Mouse (Mus musculus): ENCODE measurements at regions not wholly inside any gene's neighbourhood (a gene's known extent, or its start where the extent isn't known, plus 50 kb on each side); places are given as distances from the start of the nearest gene placed in this dataset.

DNA sequence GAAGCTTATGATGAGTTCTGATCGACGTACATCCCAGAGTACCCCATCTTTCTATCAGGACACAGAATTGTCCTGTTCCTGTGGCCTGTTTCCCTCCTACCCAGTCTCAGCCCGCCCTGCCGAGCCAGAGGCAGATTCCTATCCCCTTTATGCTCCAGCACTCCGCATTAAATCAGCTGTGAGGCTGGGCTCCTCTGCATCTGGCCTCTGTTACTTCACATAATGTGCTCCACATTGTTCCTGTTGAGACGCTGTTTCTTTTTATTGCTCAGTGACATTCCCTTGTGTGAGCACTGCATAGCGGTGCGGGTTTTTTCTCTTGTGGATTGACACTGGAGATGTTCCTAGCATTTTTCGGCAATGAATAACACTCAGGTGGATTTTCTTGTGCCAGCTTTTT is 68.2 kb upstream of the Shb start:
- WGBS = 63% methylated on average over 9 of the region's 9 CpGs
- H3K4me3 ChIP-seq (replicated peaks) = no peak overlapping the region

DNA sequence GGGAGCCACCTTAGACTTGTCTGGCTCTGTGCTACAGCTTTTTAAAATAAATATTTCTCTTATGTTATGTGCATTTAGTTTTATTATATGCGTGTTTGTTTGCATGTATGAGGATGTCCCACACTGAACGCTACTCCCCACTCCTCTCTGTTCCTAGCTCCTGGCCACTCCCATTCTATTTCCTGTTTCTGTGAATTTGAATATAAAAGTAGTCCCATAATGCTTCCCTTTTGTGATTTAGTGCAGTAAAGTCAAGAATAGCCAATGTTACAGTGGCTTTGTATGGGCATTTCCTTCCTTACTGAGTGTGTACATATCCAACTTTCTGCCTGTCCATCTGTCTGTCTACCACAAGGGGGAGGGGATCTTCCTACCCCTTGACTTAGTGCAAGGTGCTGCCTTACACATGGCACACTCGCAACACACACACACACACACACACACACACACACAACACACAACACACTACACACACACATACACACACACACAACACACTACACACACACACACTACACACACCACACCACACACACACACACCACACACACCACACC is 61.2 kb upstream of the Shb start:
- Histone ChIP-seq H3K36me3 (no peaks in the 10 kb centered on the region), H3K4me1 (0 out of 2 replicates have a peak, but pooled peaks cover 2% of the 10 kb centered on the region), H3K9ac (no peak overlapping the region), H3K9me3 (no peaks in the 10 kb centered on the region), H3K27me3 (replicated peaks) (no peaks in the 10 kb centered on the region), H3K4me2 (no peak overlapping the region), H3K27ac (no peak overlapping the region), H3K4me3 (replicated peaks) (no peak overlapping the region)
- no peak for ATAC-seq (ENCODE audit: insufficient read depth, low FRiP score, low read depth)
- WGBS = 77% methylated on average over 3 of the region's 3 CpGs

More for the DNA sequence above, 68.2 kb upstream of the Shb start:
- no peaks in the 10 kb centered on the region for H3K27me3 ChIP-seq (replicated peaks)
- H3K4me1 ChIP-seq = no peaks in the 10 kb centered on the region
- H3K36me3 ChIP-seq = no peaks in the 10 kb centered on the region
- H3K27ac ChIP-seq = no peak overlapping the region
- no peak overlapping the region for H3K9ac ChIP-seq
- H3K4me2 ChIP-seq = no peak overlapping the region
- H3K9me3 ChIP-seq = no peaks in the 10 kb centered on the region
- no peak for ATAC-seq (ENCODE audit: insufficient read depth, low FRiP score, low read depth)

DNA sequence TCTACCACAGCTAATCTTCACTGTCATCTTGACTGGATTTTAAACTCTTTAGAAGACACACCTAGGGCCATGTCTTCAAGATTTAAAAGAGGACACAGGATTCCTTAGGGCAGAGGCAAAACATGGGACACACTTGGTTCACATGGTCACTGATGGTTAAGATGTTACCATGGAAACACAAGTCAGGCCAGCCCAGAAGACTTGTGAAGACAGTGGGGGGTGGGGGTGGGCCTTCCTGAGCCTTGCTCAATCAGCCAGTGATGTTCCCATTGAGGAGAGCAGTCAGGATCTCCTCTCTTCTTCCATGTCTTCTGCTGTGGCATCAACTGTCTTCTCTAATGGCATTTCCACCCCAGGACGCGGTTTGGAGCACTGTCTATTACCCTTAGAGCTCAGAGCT is 60.5 kb upstream of the Shb start:
- Histone ChIP-seq H3K4me1 (0 out of 2 replicates have a peak, but pooled peaks cover 2% of the 10 kb centered on the region), H3K4me3 (replicated peaks) (no peak overlapping the region), H3K4me2 (no peak overlapping the region), H3K9ac (no peak overlapping the region), H3K27ac (no peak overlapping the region), H3K27me3 (replicated peaks) (no peaks in the 10 kb centered on the region), H3K36me3 (no peaks in the 10 kb centered on the region), H3K9me3 (no peaks in the 10 kb centered on the region)
- 68% methylated on average over 2 of the region's 2 CpGs for WGBS
- no peak for ATAC-seq (ENCODE audit: insufficient read depth, low FRiP score, low read depth)

DNA sequence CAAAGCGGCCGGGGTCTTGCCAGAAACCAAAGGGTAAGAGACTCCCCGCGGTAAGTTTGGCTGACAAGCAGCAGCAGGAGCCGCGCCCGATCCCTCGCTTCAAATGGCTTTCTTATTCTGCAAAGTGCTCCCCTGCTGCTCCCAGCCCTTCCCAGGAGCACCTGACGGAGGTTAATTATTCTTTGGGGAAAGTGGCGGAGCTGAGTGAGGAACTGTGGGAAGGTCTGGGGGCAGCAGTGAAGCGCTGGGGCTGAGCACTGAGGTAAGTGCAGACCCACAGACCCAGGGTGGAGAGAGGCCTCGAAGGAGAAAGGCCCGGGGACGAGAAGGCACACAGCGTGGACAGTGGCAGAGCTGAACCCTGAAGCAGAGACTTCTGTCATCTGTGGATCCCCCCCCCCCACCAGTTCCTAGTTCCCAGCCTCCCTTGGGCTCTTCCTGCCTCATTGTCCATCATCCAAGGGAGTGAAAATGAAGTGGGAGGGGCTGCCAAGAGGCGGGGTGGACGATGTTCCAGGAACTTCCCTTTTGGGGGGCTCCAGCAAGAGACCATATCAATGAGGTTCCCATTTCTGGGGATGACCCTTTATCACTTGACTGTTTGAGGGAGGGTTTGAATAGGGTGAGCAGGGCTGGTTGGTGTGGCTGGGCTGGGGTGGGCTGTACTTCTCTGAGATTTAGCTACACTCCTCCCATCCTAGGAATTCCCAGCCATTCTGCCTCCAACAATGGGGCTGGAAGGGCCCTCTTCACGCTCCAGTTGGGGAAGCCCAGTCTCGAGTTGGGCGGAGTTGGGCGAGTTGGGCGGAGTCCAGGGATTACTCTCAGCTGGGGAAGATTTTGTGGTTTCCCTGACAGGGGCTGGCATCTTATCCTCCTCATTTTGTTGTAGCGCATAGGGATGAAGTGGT is 59.4 kb upstream of the Shb start:
- 14% methylated on average over 23 of the region's 23 CpGs for WGBS
- no peaks in the 10 kb centered on the region for H3K9me3 ChIP-seq
- H3K27me3 ChIP-seq (replicated peaks) = no peaks in the 10 kb centered on the region
- 0 out of 2 replicates have a peak, but pooled peaks cover 2% of the 10 kb centered on the region for H3K4me1 ChIP-seq
- peak overlapping the region; percentile 4; the same call in 1 of the 2 replicates for H3K4me3 ChIP-seq (replicated peaks)
- ATAC-seq (ENCODE audit: insufficient read depth, low FRiP score, low read depth) = no peak
- no peak overlapping the region for H3K9ac ChIP-seq
- peak overlapping the region; percentile 46 for H3K4me2 ChIP-seq
- H3K27ac ChIP-seq = no peak overlapping the region
- H3K36me3 ChIP-seq = no peaks in the 10 kb centered on the region

DNA sequence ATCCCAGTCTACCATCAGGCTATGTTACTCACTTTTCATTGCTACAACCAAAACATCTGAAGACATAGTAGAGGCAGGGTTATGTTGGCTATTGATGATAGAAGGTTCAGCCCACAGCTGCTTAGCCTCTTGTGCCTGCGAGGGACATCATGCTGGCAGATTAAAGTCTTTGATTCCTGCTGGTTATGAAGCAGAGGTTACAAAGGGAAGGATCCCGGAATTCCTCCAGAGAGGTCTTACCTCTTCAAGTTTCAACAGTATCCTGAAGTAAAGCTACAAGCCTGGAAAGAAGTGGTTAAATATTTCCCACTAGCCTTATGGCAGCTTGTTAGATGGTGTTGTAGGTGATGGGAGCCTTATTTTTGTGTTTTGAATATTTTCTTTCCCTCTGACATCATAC is 58.6 kb upstream of the Shb start:
- no peak overlapping the region for H3K27ac ChIP-seq
- H3K4me3 ChIP-seq (replicated peaks) = no peak overlapping the region
- H3K4me2 ChIP-seq = peak overlapping the region; percentile 46
- ATAC-seq (ENCODE audit: insufficient read depth, low FRiP score, low read depth) = no peak
- H3K36me3 ChIP-seq = no peaks in the 10 kb centered on the region
- H3K27me3 ChIP-seq (replicated peaks) = no peaks in the 10 kb centered on the region
- WGBS = 21% methylated on average over 2 of the region's 2 CpGs
- H3K9me3 ChIP-seq = no peaks in the 10 kb centered on the region
- H3K4me1 ChIP-seq = 0 out of 2 replicates have a peak, but pooled peaks cover 2% of the 10 kb centered on the region
- H3K9ac ChIP-seq = no peak overlapping the region

DNA sequence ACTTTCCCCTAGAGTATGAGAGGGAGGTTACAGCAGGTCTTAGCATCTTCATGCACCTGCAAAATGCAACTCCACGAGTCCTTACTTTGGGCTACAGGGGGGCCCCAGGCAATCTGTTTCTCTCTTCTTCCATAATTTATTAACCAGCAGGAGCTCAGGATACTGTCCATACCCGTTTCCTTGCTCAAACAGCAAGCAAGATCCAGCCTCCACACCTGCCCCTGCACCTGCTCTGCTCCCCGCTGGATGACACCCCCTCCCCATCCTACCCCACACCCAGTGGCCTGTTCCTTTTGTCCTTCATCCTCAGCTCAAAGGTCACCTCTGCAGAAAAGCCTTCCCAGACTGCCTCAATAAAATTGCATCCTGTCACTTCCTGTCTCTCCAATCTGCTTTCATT is 56.1 kb upstream of the Shb start:
- ATAC-seq (ENCODE audit: insufficient read depth, low FRiP score, low read depth) = no peak
- Histone ChIP-seq H3K27me3 (replicated peaks) (no peaks in the 10 kb centered on the region), H3K4me1 (0 out of 2 replicates have a peak, but pooled peaks cover 2% of the 10 kb centered on the region), H3K4me3 (replicated peaks) (no peak overlapping the region), H3K36me3 (no peaks in the 10 kb centered on the region), H3K4me2 (no peak overlapping the region), H3K27ac (no peak overlapping the region), H3K9ac (no peak overlapping the region), H3K9me3 (no peaks in the 10 kb centered on the region)
- WGBS = 18% methylated on average over 3 of the region's 3 CpGs

DNA sequence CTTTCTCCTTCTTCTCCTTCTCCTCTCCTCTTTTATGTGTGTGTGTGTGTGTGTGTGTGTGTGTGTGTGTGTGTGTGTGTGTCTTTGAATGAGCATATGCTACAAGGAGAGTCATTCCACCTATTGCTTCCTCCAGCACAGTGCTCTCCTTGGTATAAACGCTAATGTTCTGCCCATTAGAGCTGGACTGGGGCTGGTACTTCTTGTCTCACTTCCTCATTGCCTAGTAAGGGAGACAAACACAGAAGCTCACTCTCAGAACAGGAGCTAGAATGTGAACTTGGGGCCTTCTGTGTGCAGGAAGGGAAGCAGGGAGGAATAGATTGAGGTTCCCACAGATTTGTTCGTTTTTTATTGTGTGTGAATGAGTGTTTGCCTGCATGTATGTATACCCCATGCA is 54.9 kb upstream of the Shb start:
- H3K36me3 ChIP-seq = no peaks in the 10 kb centered on the region
- 0 out of 2 replicates have a peak, but pooled peaks cover 2% of the 10 kb centered on the region for H3K4me1 ChIP-seq
- 71% methylated on average over 2 of the region's 2 CpGs for WGBS
- no peak overlapping the region for H3K4me3 ChIP-seq (replicated peaks)
- no peak overlapping the region for H3K4me2 ChIP-seq
- H3K27ac ChIP-seq = no peak overlapping the region
- H3K9ac ChIP-seq = no peak overlapping the region
- ATAC-seq (ENCODE audit: insufficient read depth, low FRiP score, low read depth) = no peak
- no peaks in the 10 kb centered on the region for H3K27me3 ChIP-seq (replicated peaks)
- H3K9me3 ChIP-seq = no peaks in the 10 kb centered on the region

DNA sequence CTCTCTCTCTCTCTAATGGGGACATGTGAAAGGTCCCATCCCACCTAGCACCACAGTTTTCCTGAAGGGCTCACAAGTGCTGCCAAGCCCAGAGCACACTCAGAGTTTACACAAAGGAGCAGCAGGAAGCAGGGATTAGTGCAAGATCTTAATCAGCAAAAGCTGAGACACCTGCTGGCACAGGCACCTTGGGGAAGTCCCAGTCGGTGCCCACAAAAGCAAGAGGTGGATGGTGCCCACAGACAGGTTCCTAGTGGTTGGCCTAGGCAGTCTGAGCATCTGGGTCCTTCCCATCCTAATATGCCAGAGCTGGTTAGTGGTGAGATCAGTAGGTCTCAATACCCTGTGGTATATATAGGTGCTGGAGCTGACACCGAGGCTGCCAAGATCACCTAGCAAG is 54.0 kb upstream of the Shb start:
- no peaks in the 10 kb centered on the region for H3K4me1 ChIP-seq
- no peak overlapping the region for H3K4me3 ChIP-seq (replicated peaks)
- no peak overlapping the region for H3K27ac ChIP-seq
- no peaks in the 10 kb centered on the region for H3K9me3 ChIP-seq
- no peak overlapping the region for H3K9ac ChIP-seq
- no peak for ATAC-seq (ENCODE audit: insufficient read depth, low FRiP score, low read depth)
- no peak overlapping the region for H3K4me2 ChIP-seq
- no peaks in the 10 kb centered on the region for H3K27me3 ChIP-seq (replicated peaks)
- no peaks in the 10 kb centered on the region for H3K36me3 ChIP-seq
- 43% methylated on average over 2 of the region's 2 CpGs for WGBS

DNA sequence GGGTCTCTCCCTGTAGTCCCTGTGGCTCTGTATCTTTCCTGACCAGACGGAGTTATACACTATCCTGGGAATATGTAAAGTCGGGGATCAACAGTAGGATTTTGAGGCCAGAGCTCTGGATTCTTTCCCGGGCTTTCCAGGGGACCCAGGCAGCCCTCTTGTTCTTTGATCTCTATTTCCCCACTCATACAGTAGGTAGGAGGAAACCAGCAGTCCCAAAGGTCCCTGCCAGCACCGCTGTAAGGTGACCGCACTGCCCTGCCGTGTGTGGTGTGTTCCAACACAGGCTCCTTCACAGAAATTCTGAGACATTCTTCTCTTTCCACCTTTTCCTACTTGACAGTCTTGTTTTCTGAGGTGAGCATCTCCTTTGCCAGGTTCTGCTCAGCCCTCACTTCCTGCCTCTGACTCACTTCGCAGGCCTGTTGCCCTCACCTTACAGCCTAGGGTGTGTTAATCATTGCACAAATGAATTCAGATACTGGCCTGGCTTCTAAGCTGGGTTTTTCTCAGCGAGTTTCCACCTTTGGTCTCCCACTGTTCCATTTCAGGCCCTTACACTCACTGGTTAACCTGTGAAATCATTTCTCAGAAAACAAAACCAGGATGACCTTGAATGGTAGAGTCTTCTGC is 53.0 kb upstream of the Shb start:
- no peak for ATAC-seq (ENCODE audit: insufficient read depth, low FRiP score, low read depth)
- Histone ChIP-seq H3K4me1 (no peaks in the 10 kb centered on the region), H3K4me3 (replicated peaks) (no peak overlapping the region), H3K9me3 (no peaks in the 10 kb centered on the region), H3K4me2 (no peak overlapping the region), H3K9ac (no peak overlapping the region), H3K27ac (peak overlapping the region; percentile 27), H3K27me3 (replicated peaks) (no peaks in the 10 kb centered on the region), H3K36me3 (no peaks in the 10 kb centered on the region)
- WGBS = 49% methylated on average over 8 of the region's 8 CpGs

DNA sequence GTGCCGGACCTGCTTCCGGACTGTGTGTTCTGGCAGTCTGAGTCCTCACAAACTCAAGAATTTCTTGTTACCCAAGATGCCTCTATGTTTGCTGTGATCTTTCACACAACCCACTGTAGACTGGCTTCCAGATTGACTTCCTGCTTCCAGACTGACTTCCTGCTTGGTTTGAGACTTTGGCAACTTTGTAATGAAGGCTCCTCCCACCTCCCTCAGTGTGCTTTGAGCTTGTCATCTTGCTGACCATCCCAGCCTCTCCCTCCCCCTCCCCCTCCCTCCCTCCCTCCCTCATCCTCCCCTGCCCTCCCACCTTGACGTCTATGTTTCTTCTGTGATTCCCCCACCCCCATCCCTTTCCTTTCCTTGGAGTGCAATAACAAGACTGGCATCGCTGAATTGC is 51.7 kb upstream of the Shb start:
- 0 out of 2 replicates have a peak, but pooled peaks cover 1% of the 10 kb centered on the region for H3K4me1 ChIP-seq
- H3K9me3 ChIP-seq = no peaks in the 10 kb centered on the region
- no peak overlapping the region for H3K4me2 ChIP-seq
- H3K27ac ChIP-seq = no peak overlapping the region
- H3K4me3 ChIP-seq (replicated peaks) = no peak overlapping the region
- 56% methylated on average over 4 of the region's 4 CpGs for WGBS
- no peaks in the 10 kb centered on the region for H3K27me3 ChIP-seq (replicated peaks)
- H3K36me3 ChIP-seq = no peaks in the 10 kb centered on the region
- no peak for ATAC-seq (ENCODE audit: insufficient read depth, low FRiP score, low read depth)
- H3K9ac ChIP-seq = no peak overlapping the region

DNA sequence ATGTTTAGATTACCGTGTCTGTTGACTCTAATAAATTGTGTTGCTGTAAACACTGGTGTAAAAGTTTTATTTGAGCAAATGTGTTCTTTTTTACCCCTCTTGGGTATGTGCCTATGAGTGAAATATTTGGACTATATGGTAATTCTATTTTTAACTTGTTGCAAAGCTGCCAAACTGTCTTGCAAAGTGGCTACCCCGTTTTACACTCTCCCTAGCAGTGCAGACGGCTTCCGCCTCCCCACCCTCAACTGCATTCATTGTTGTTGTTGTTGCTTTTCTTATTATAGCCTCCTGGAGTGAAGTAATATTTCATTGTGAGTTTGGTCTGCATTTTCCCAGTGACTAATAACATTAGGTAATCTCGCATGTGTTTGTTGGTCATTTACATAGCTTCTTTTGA is 50.2 kb upstream of the Shb start:
- WGBS = 47% methylated on average over 5 of the region's 5 CpGs
- no peak for ATAC-seq (ENCODE audit: insufficient read depth, low FRiP score, low read depth)
- Histone ChIP-seq H3K4me2 (no peak overlapping the region), H3K27me3 (replicated peaks) (no peaks in the 10 kb centered on the region), H3K9ac (no peak overlapping the region), H3K4me3 (replicated peaks) (no peak overlapping the region), H3K9me3 (no peaks in the 10 kb centered on the region), H3K4me1 (0 out of 2 replicates have a peak, but pooled peaks cover 6% of the 10 kb centered on the region), H3K27ac (no peak overlapping the region), H3K36me3 (no peaks in the 10 kb centered on the region)

Data from stomach, embryonic 15.5 days (tissue).